Mouse (Mus musculus): ENCODE results near the gene Cpn2. TPM values are rescaled to one million over a fixed set of nuclear protein-coding genes. Genes with fewer than 3 reads are reported as not detected.

The Cpn2 gene
- polyA plus RNA-seq, 2 experiments, result not detected

GRCm38 (mm10) chr16:30213644-30214043 is 53.7 kb downstream of the Cpn2 start:
- no peak overlapping the region for H3K4me2 ChIP-seq (replicated peaks; ENCODE audit: low read depth, low read length, severe bottlenecking)
- TF ChIP-seq POLR2A (IDR thresholded peaks at IDR 0.05; ENCODE audit: borderline replicate concordance, extremely low read depth, insufficient read depth, insufficient read length), result no peak
- H3K9me3 ChIP-seq (ENCODE audit: control insufficient read depth, low read length), result no peaks in the 10 kb centered on the region; the same call in 1 of the 2 replicates
- ATAC-seq (ENCODE audit: low FRiP score, low read depth) (no peak), DNase-seq (ENCODE audit: low spot score) (no peak)
- H3K9ac ChIP-seq (ENCODE audit: low read depth, low read length, severe bottlenecking), result no peak overlapping the region
- H3K27me3 ChIP-seq (ENCODE audit: control insufficient read depth, insufficient read depth, low read length), result no peaks in the 10 kb centered on the region
- no peak overlapping the region for H3K4me3 ChIP-seq (replicated peaks; ENCODE audit: low read length)
- H3K27ac ChIP-seq (replicated peaks; ENCODE audit: low read depth, low read length), result no peak overlapping the region
- H3K36me3 ChIP-seq (ENCODE audit: control insufficient read depth, insufficient read depth, low read length), result no peaks in the 10 kb centered on the region
- H3K4me1 ChIP-seq (ENCODE audit: control insufficient read depth, insufficient read depth, low read length), result peaks cover 14% of the 10 kb centered on the region
- 77% methylated on average over 1 of the region's 1 CpGs for WGBS

GRCm38 (mm10) chr16:30212035-30212434 is 55.3 kb downstream of the Cpn2 start:
- DNase-seq (ENCODE audit: low spot score) (no peak), ATAC-seq (ENCODE audit: low FRiP score, low read depth) (no peak)
- H3K27me3 ChIP-seq (ENCODE audit: control insufficient read depth, insufficient read depth, low read length), result no peaks in the 10 kb centered on the region
- no peaks in the 10 kb centered on the region; the same call in 1 of the 2 replicates for H3K9me3 ChIP-seq (ENCODE audit: control insufficient read depth, low read length)
- no peak overlapping the region for H3K9ac ChIP-seq (ENCODE audit: low read depth, low read length, severe bottlenecking)
- no peak overlapping the region for H3K4me2 ChIP-seq (replicated peaks; ENCODE audit: low read depth, low read length, severe bottlenecking)
- no peaks in the 10 kb centered on the region for H3K36me3 ChIP-seq (ENCODE audit: control insufficient read depth, insufficient read depth, low read length)
- H3K27ac ChIP-seq (replicated peaks; ENCODE audit: low read depth, low read length), result no peak overlapping the region
- peaks cover 14% of the 10 kb centered on the region for H3K4me1 ChIP-seq (ENCODE audit: control insufficient read depth, insufficient read depth, low read length)
- TF ChIP-seq POLR2A (IDR thresholded peaks at IDR 0.05; ENCODE audit: borderline replicate concordance, extremely low read depth, insufficient read depth, insufficient read length), result no peak
- no peak overlapping the region for H3K4me3 ChIP-seq (replicated peaks; ENCODE audit: low read length)
- WGBS, result 75% methylated on average over 3 of the region's 3 CpGs

- no peak for TF ChIP-seq POLR2A (IDR thresholded peaks at IDR 0.05; ENCODE audit: borderline replicate concordance, extremely low read depth, insufficient read depth, insufficient read length)
- no peak overlapping the region for H3K27ac ChIP-seq (replicated peaks; ENCODE audit: low read depth, low read length)
- no peaks in the 10 kb centered on the region for H3K27me3 ChIP-seq (ENCODE audit: control insufficient read depth, insufficient read depth, low read length)
- H3K36me3 ChIP-seq (ENCODE audit: control insufficient read depth, insufficient read depth, low read length), result no peaks in the 10 kb centered on the region
- no peak overlapping the region for H3K4me3 ChIP-seq (replicated peaks; ENCODE audit: low read length)
- ATAC-seq (ENCODE audit: low FRiP score, low read depth), result no peak
- no peak overlapping the region for H3K9ac ChIP-seq (ENCODE audit: low read depth, low read length, severe bottlenecking)
- H3K4me2 ChIP-seq (replicated peaks; ENCODE audit: low read depth, low read length, severe bottlenecking), result no peak overlapping the region
- H3K4me1 ChIP-seq (ENCODE audit: control insufficient read depth, insufficient read depth, low read length), result peaks cover 9% of the 10 kb centered on the region
- DNase-seq (ENCODE audit: low spot score), result no peak
- WGBS, result 89% methylated on average over 1 of the region's 1 CpGs
- H3K9me3 ChIP-seq (ENCODE audit: control insufficient read depth, low read length), result no peaks in the 10 kb centered on the region; the same call in 1 of the 2 replicates
Observed at GRCm38 (mm10) chr16:30209264-30209663, 58.0 kb downstream of the Cpn2 start.

GRCm38 (mm10) chr16:30207991-30208390 is 59.3 kb downstream of the Cpn2 start:
- peaks cover 9% of the 10 kb centered on the region for H3K4me1 ChIP-seq (ENCODE audit: control insufficient read depth, insufficient read depth, low read length)
- 81% methylated on average over 7 of the region's 7 CpGs for WGBS
- H3K4me2 ChIP-seq (replicated peaks; ENCODE audit: low read depth, low read length, severe bottlenecking), result no peak overlapping the region
- H3K36me3 ChIP-seq (ENCODE audit: control insufficient read depth, insufficient read depth, low read length), result no peaks in the 10 kb centered on the region
- DNase-seq (ENCODE audit: low spot score), result no peak
- H3K9me3 ChIP-seq (ENCODE audit: control insufficient read depth, low read length), result no peaks in the 10 kb centered on the region; the same call in 1 of the 2 replicates
- no peak for ATAC-seq (ENCODE audit: low FRiP score, low read depth)
- H3K27me3 ChIP-seq (ENCODE audit: control insufficient read depth, insufficient read depth, low read length), result no peaks in the 10 kb centered on the region
- no peak overlapping the region for H3K27ac ChIP-seq (replicated peaks; ENCODE audit: low read depth, low read length)
- H3K4me3 ChIP-seq (replicated peaks; ENCODE audit: low read length), result no peak overlapping the region
- no peak for TF ChIP-seq POLR2A (IDR thresholded peaks at IDR 0.05; ENCODE audit: borderline replicate concordance, extremely low read depth, insufficient read depth, insufficient read length)
- H3K9ac ChIP-seq (ENCODE audit: low read depth, low read length, severe bottlenecking), result no peak overlapping the region

DNA sequence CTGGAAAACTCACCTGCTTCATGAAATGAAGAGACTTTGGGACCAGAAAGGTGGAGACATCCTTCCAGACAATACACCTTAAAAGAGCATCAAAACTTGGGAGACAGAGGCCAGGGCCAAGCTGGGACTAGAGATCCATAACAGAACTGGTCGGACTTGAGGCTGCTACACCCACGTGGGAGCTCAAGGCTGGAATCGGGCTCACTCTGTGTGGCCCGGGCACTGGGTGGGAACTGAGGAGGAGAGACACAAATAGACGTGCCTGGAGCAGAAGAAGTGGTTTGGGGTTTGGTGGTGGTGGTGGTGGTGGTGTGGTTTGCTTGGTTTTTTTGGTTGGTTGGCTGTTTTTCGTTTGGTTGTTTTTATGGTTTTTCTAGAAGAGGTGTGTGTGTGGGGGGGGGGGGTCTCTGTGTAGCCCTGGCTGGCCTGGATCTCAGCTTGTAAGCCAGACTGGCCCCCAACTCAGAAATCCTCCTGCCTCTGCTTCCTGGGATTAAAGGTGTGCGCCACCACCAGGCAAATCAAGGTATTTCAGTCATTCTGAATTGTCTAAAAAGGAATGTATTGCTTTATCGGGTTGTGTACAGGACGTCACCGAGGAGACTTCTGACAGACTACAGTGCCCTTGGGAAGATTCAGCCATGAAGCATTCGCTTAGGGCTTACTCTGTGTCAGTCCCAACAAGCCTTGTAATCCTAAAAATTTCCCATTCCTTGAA is 60.0 kb downstream of the Cpn2 start:
- no peak for TF ChIP-seq POLR2A (IDR thresholded peaks at IDR 0.05; ENCODE audit: borderline replicate concordance, extremely low read depth, insufficient read depth, insufficient read length)
- Histone ChIP-seq H3K4me1 (ENCODE audit: control insufficient read depth, insufficient read depth, low read length) (peaks cover 9% of the 10 kb centered on the region), H3K9me3 (ENCODE audit: control insufficient read depth, low read length) (no peaks in the 10 kb centered on the region; the same call in 1 of the 2 replicates), H3K36me3 (ENCODE audit: control insufficient read depth, insufficient read depth, low read length) (no peaks in the 10 kb centered on the region), H3K4me2 (replicated peaks; ENCODE audit: low read depth, low read length, severe bottlenecking) (no peak overlapping the region), H3K27me3 (ENCODE audit: control insufficient read depth, insufficient read depth, low read length) (no peaks in the 10 kb centered on the region), H3K9ac (ENCODE audit: low read depth, low read length, severe bottlenecking) (no peak overlapping the region), H3K27ac (replicated peaks; ENCODE audit: low read depth, low read length) (no peak overlapping the region), H3K4me3 (replicated peaks; ENCODE audit: low read length) (no peak overlapping the region)
- ATAC-seq (ENCODE audit: low FRiP score, low read depth) (no peak), DNase-seq (ENCODE audit: low spot score) (no peak)
- WGBS, result 92% methylated on average over 11 of the region's 11 CpGs

Other genes starting within 250 kb of the Cpn2 start
- 143 and 188 TPM in 2 replicates for gene Hes1, start 203.1 kb downstream of the Cpn2 start, polyA plus RNA-seq (2012; rRNA removed)
- 71.9 and 73.4 TPM in 2 replicates for gene Hes1, start 203.1 kb downstream of the Cpn2 start, polyA plus RNA-seq (2014; fragmentation: Nextera tagmentation; extraction: Ambion mirVana)
- 1.4 and 1.6 TPM in 2 replicates for gene Lrrc15, start 15.8 kb upstream of the Cpn2 start, polyA plus RNA-seq (2012; rRNA removed)
- gene Lrrc15, start 15.8 kb upstream of the Cpn2 start, polyA plus RNA-seq (2014; fragmentation: Nextera tagmentation; extraction: Ambion mirVana), result 1.8 and 1.9 TPM in 2 replicates
- gene Gp5, start 43.3 kb upstream of the Cpn2 start, polyA plus RNA-seq (2012; rRNA removed), result 0.72 and 1.3 TPM in 2 replicates
- gene Gp5, start 43.3 kb upstream of the Cpn2 start, polyA plus RNA-seq (2014; fragmentation: Nextera tagmentation; extraction: Ambion mirVana), result 0.58 and 0.67 TPM in 2 replicates
- 31.8 and 36.8 TPM in 2 replicates for gene Atp13a3, start 138.5 kb upstream of the Cpn2 start, polyA plus RNA-seq (2012; rRNA removed)
- 14.7 and 15.4 TPM in 2 replicates for gene Atp13a3, start 138.5 kb upstream of the Cpn2 start, polyA plus RNA-seq (2014; fragmentation: Nextera tagmentation; extraction: Ambion mirVana)